ENCODE assay signal across 30 mouse cellular contexts in the genomic region with DNA sequence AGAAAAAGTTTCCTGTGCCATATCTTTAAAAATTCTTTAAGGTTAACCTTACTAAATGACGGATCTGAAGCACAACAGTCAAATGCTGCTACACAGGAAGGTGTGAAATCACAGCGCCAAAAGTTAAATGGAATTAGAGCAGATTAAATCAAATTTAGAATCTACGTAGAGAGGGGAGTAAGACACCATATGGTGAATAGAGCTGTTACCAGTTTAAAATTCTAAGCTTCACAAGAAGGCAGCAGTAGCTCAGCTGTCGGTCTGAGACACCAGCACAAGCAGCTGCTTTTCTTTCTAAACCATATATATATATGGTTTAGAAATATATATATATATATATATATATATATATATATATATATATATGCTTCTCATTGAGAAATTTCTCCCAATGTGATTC.
DNase-seq lines count a peak whose midpoint lies in the region; ATAC-seq lines count a peak whose summit lies in the region.
"Had no signal": no experiment of that assay in that cellular context is flagged by ENCODE, and none has a peak within 500 bp of the region (broad histone marks: within the 10 kb centered on the region; RNA-seq: fewer than 3 reads in every experiment).

No protein-coding gene starts in this region.

- H3K27ac ChIP-seq in forebrain, embryonic 15.5 days (replicated peaks) = no peak overlapping the region
- H3K27ac ChIP-seq in forebrain, embryonic 11.5 days (ENCODE audit: low read depth, low read length) = no peak overlapping the region
- H3K27ac ChIP-seq: embryonic facial prominence, embryonic 13.5 days; hindbrain, embryonic 10.5 days; hindbrain, embryonic 15.5 days; layer of hippocampus, adult 2 months; limb, embryonic 13.5 days; midbrain, embryonic 12.5 days; neural tube, embryonic 12.5 days had no signal

- no peaks in the 10 kb centered on the region for H3K27me3 ChIP-seq in forebrain, embryonic 15.5 days
- H3K27me3 ChIP-seq in forebrain, embryonic 11.5 days (ENCODE audit: control insufficient read depth, insufficient read depth, low read length) = no peaks in the 10 kb centered on the region
- H3K27me3 ChIP-seq: embryonic facial prominence, embryonic 13.5 days; hindbrain, embryonic 15.5 days; limb, embryonic 13.5 days; megakaryocyte, embryonic 14.5 days; midbrain, embryonic 12.5 days; neural tube, embryonic 12.5 days had no signal

- no peaks in the 10 kb centered on the region for H3K36me3 ChIP-seq in forebrain, embryonic 15.5 days
- H3K36me3 ChIP-seq in forebrain, embryonic 11.5 days (ENCODE audit: control insufficient read depth, insufficient read depth, low read length) = no peaks in the 10 kb centered on the region
- H3K36me3 ChIP-seq: embryonic facial prominence, embryonic 13.5 days; hindbrain, embryonic 10.5 days; hindbrain, embryonic 15.5 days; limb, embryonic 13.5 days; midbrain, embryonic 12.5 days; neural tube, embryonic 12.5 days had no signal

- H3K4me1 ChIP-seq in forebrain, embryonic 15.5 days = no peaks in the 10 kb centered on the region
- H3K4me1 ChIP-seq in forebrain, embryonic 11.5 days (replicated peaks; ENCODE audit: control insufficient read depth, insufficient read depth, low read length) = no peaks in the 10 kb centered on the region
- H3K4me1 ChIP-seq: embryonic facial prominence, embryonic 13.5 days; hindbrain, embryonic 10.5 days; hindbrain, embryonic 15.5 days; limb, embryonic 13.5 days; megakaryocyte, embryonic 14.5 days; midbrain, embryonic 12.5 days; neural tube, embryonic 12.5 days had no signal

- no peak overlapping the region for H3K9ac ChIP-seq in forebrain, embryonic 15.5 days (replicated peaks)
- H3K9ac ChIP-seq in forebrain, embryonic 11.5 days (ENCODE audit: low read length) = no peak overlapping the region
- H3K9ac ChIP-seq: embryonic facial prominence, embryonic 13.5 days; hindbrain, embryonic 15.5 days; limb, embryonic 13.5 days; liver, postnatal 0 days; midbrain, embryonic 12.5 days; neural tube, embryonic 12.5 days had no signal

- DNase-seq in forebrain, embryonic 11.5 days (ENCODE audit: low spot score) = no peak
- DNase-seq in layer of hippocampus, adult 9-11 months = peak; percentile 22
- DNase-seq in layer of hippocampus, adult 8-10 months (ENCODE audit: low spot score in 2 of 2) = no peak
- peak; percentile 26 for DNase-seq in right cerebral cortex, adult 18-20 months
- no peak for DNase-seq in right cerebral cortex, postnatal 25 days
- DNase-seq in telencephalon, adult 2 months (ENCODE audit: low read depth, low spot score) = peak; percentile 82
- DNase-seq: adrenal gland, postnatal 14 days; cerebellum, adult 18-20 months; cerebellum, postnatal 10 days; gastrocnemius, postnatal 14 days; heart, postnatal 14 days; kidney, adult 11 months; kidney, postnatal 14 days; liver, postnatal 0 days; lung, postnatal 36 days; thymus, adult 18-20 months; thymus, postnatal 25 days had no signal

- no peak overlapping the region for H3K4me2 ChIP-seq in forebrain, embryonic 15.5 days (replicated peaks)
- H3K4me2 ChIP-seq in forebrain, embryonic 11.5 days (ENCODE audit: low read depth, low read length, severe bottlenecking) = no peak overlapping the region
- H3K4me2 ChIP-seq: embryonic facial prominence, embryonic 13.5 days; hindbrain, embryonic 15.5 days; limb, embryonic 13.5 days; liver, embryonic 11.5 days; midbrain, embryonic 12.5 days; neural tube, embryonic 12.5 days had no signal

- peak; percentile 82 for ATAC-seq in forebrain, embryonic 15.5 days (replicated peaks)
- ATAC-seq in forebrain, embryonic 11.5 days (replicated peaks; ENCODE audit: low FRiP score) = no peak
- no peak for ATAC-seq in megakaryocyte, adult 5-6 weeks (ENCODE audit: poor library complexity, severe bottlenecking)
- ATAC-seq: inflammation-experienced regulatory T-cells, adult 6 months; liver, postnatal 0 days had no signal

- no peaks in the 10 kb centered on the region for H3K9me3 ChIP-seq in forebrain, embryonic 15.5 days
- no peaks in the 10 kb centered on the region for H3K9me3 ChIP-seq in forebrain, embryonic 11.5 days (ENCODE audit: control insufficient read depth, low read length)
- H3K9me3 ChIP-seq: embryonic facial prominence, embryonic 13.5 days; hindbrain, embryonic 10.5 days; hindbrain, embryonic 15.5 days; limb, embryonic 13.5 days; midbrain, embryonic 12.5 days; neural tube, embryonic 12.5 days had no signal

- WGBS in forebrain, embryonic 15.5 days = 57% methylated on average over 4 of the region's 4 CpGs
- 78% methylated on average over 4 of the region's 4 CpGs for WGBS in forebrain, embryonic 11.5 days

- H3K4me3 ChIP-seq in forebrain, embryonic 15.5 days = no peak overlapping the region
- no peak overlapping the region for H3K4me3 ChIP-seq in forebrain, embryonic 11.5 days (ENCODE audit: low read depth, low read length)
- H3K4me3 ChIP-seq: embryonic facial prominence, embryonic 13.5 days; hindbrain, embryonic 10.5 days; hindbrain, embryonic 15.5 days; layer of hippocampus, adult 2 months; limb, embryonic 13.5 days; megakaryocyte, embryonic 14.5 days; midbrain, embryonic 12.5 days; myocyte; neural tube, embryonic 12.5 days had no signal

Comparison
In these comparisons a context has a peak if more than half of its experiments do, and no peak if none do; other contexts are left out.
1. DNase-seq: peak in layer of hippocampus, adult 9-11 months (single experiment), right cerebral cortex, adult 18-20 months (single experiment) and telencephalon, adult 2 months (single experiment); none in forebrain, embryonic 11.5 days (single experiment), layer of hippocampus, adult 8-10 months (0 of 2) and right cerebral cortex, postnatal 25 days (single experiment).